Mouse (Mus musculus) limb, embryonic 14.5 days (tissue): ENCODE data around the gene Prcd. TPM values are rescaled to one million over a fixed set of nuclear protein-coding genes. Genes with fewer than 3 reads are reported as not detected.
"Not testable (repeated sequence)": the region's sequence is repeated elsewhere in the genome, so short reads cannot be mapped to it uniquely, and the experiment has no call there.

Experiments
- ATAC-seq: fragments of 200-750 bp; cut with Nextera tagmentation; 2 replicates; pipeline ENCODE4 v1.8.0; 2017; ENCODE audit warnings: low read depth, moderate number of reproducible peaks, moderate TSS enrichment; ENCODE audit not compliant: low FRiP score
- DNase-seq: peaks from one replicate; pipeline ENCODE4 v3.0.0-alpha.2; 2015; ENCODE audit warnings: low spot score
- H3K27ac ChIP-seq: fragments of 300-500 bp; sonication (generic); replicated peaks from 2 replicates; pipeline ENCODE4 v1.5.1; 2014; ENCODE audit warnings: low read depth, mild to moderate bottlenecking, low read length, moderate library complexity, mixed read lengths
- H3K27me3 ChIP-seq: fragments of 300-500 bp; sonication (generic); 2 replicates; pipeline ENCODE4 v1.6.1; 2014; ENCODE audit warnings: low read length, mixed read lengths; ENCODE audit not compliant: control insufficient read depth, insufficient read depth
- H3K36me3 ChIP-seq: fragments of 300-500 bp; sonication (generic); 2 replicates; pipeline ENCODE4 v1.6.1; 2014; ENCODE audit warnings: mild to moderate bottlenecking, low read length, moderate library complexity, mixed read lengths; ENCODE audit not compliant: control insufficient read depth, insufficient read depth
- H3K4me1 ChIP-seq: fragments of 300-500 bp; sonication (generic); 2 replicates; pipeline ENCODE4 v1.6.1; 2014; ENCODE audit warnings: antibody characterized with exemption, low read length, mixed read lengths; ENCODE audit not compliant: control insufficient read depth, insufficient read depth
- H3K4me2 ChIP-seq: fragments of 300-500 bp; sonication (generic); replicated peaks from 2 replicates; pipeline ENCODE4 v1.6.1; 2014; ENCODE audit warnings: low read depth, mild to moderate bottlenecking, low read length, moderate library complexity; ENCODE audit not compliant: severe bottlenecking
- H3K4me3 ChIP-seq: fragments of 300-500 bp; sonication (generic); replicated peaks from 2 replicates; pipeline ENCODE4 v1.5.1; 2014; ENCODE audit warnings: low read length
- H3K9ac ChIP-seq: fragments of 300-500 bp; sonication (generic); 2 replicates; pipeline ENCODE4 v1.6.1; 2014; ENCODE audit warnings: mild to moderate bottlenecking, low read depth, low read length, moderate library complexity; ENCODE audit not compliant: severe bottlenecking
- H3K9me3 ChIP-seq: fragments of 300-500 bp; sonication (generic); 2 replicates; pipeline ENCODE4 v1.6.1; 2016; ENCODE audit warnings: low read length; ENCODE audit not compliant: control insufficient read depth
- POLR2A ChIP-seq: fragments of 200-500 bp; IDR thresholded peaks from 2 replicates; pipeline ENCODE4 v1.8.0; 2012; ENCODE audit warnings: inconsistent platforms, mild to moderate bottlenecking, moderate library complexity, borderline replicate concordance; ENCODE audit not compliant: insufficient read depth, insufficient read length; ENCODE audit errors: extremely low read depth
- WGBS: fragments of 180-500 bp; shearing (Covaris S2); extraction: QIAGEN DNeasy Blood & Tissue Kit; methylation state at CpG from one replicate; pipeline ENCODE4 v1.1.7; 2014; 5-methylcytosine and 5-hydroxymethylcytosine counted together
- polyA plus RNA-seq, 2 experiments: library from polyadenylated mRNA; depleted of rRNA in 1 of 2; stranded (reverse) in 1 of 2; unstranded in 1 of 2; fragments of >200 nt; fragmentation: Nextera tagmentation in 1 of 2; extraction: Ambion mirVana in 1 of 2; gene quantifications; 2 replicates each; pipeline versions ENCODE4 v1.2.1 to v1.2.3; 2012 to 2014

Gene Prcd
- polyA plus RNA-seq, 2 experiments, result 0.85 to 1.2 TPM

GRCm38 (mm10) chr11:116661291-116661947 lies 8.1 kb downstream of the Prcd start:
- WGBS, result 27% methylated on average over 13 of the region's 13 CpGs
- ATAC-seq, result no peak
- no peak overlapping the region for H3K27ac ChIP-seq
- H3K36me3 ChIP-seq, result no peaks in the 10 kb centered on the region
- H3K27me3 ChIP-seq, result no peaks in the 10 kb centered on the region
- H3K9me3 ChIP-seq, result no peaks in the 10 kb centered on the region
- TF ChIP-seq POLR2A, result no peak
- no peak for DNase-seq
- H3K4me1 ChIP-seq, result peaks cover 5% of the 10 kb centered on the region
- H3K9ac ChIP-seq, result no peak overlapping the region
- no peak overlapping the region for H3K4me2 ChIP-seq
- no peak overlapping the region for H3K4me3 ChIP-seq

- Histone ChIP-seq H3K27me3 (no peaks in the 10 kb centered on the region), H3K4me3 (no peak overlapping the region), H3K27ac (no peak overlapping the region), H3K4me1 (peaks cover 5% of the 10 kb centered on the region), H3K9ac (no peak overlapping the region), H3K36me3 (no peaks in the 10 kb centered on the region), H3K9me3 (no peaks in the 10 kb centered on the region), H3K4me2 (no peak overlapping the region)
- WGBS, result 64% methylated on average over 5 of the region's 8 CpGs
- DNase-seq, result no peak
- ATAC-seq, result no peak
- TF ChIP-seq POLR2A, result no peak
Measured at GRCm38 (mm10) chr11:116661948-116662377, 8.6 kb downstream of the Prcd start.

- TF ChIP-seq POLR2A, result no peak
- no peak overlapping the region for H3K9ac ChIP-seq
- DNase-seq, result no peak
- no peak overlapping the region for H3K27ac ChIP-seq
- no peaks in the 10 kb centered on the region for H3K36me3 ChIP-seq
- H3K27me3 ChIP-seq, result no peaks in the 10 kb centered on the region
- no peaks in the 10 kb centered on the region for H3K9me3 ChIP-seq
- H3K4me1 ChIP-seq, result no peaks in the 10 kb centered on the region; the same call in 1 of the 2 replicates
- no peak overlapping the region for H3K4me3 ChIP-seq
- no peak for ATAC-seq
- no peak overlapping the region for H3K4me2 ChIP-seq
- WGBS, result 66% methylated on average over 10 of the region's 10 CpGs
Measured at GRCm38 (mm10) chr11:116665289-116665688, 12.0 kb downstream of the Prcd start.

GRCm38 (mm10) chr11:116666566-116666965 lies 13.2 kb downstream of the Prcd start:
- H3K4me1 ChIP-seq, result peaks cover 4% of the 10 kb centered on the region; the same call in 1 of the 2 replicates

GRCm38 (mm10) chr11:116667012-116667411 lies 13.7 kb downstream of the Prcd start:
- ATAC-seq, result not testable (repeated sequence)

More at GRCm38 (mm10) chr11:116666566-116666965, 13.2 kb downstream of the Prcd start:
- Histone ChIP-seq H3K9me3 (no peaks in the 10 kb centered on the region), H3K27me3 (no peaks in the 10 kb centered on the region), H3K4me2 (no peak overlapping the region), H3K9ac (no peak overlapping the region), H3K4me3 (no peak overlapping the region), H3K36me3 (no peaks in the 10 kb centered on the region), H3K27ac (no peak overlapping the region)
- no peak for TF ChIP-seq POLR2A
- WGBS, result 65% methylated on average over 9 of the region's 9 CpGs
- ATAC-seq (no peak), DNase-seq (no peak)

GRCm38 (mm10) chr11:116667930-116668329 lies 14.6 kb downstream of the Prcd start:
- peaks cover 2% of the 10 kb centered on the region for H3K36me3 ChIP-seq
- no peak overlapping the region for H3K4me2 ChIP-seq
- no peak for TF ChIP-seq POLR2A
- ATAC-seq (no peak), DNase-seq (no peak)
- no peak overlapping the region for H3K27ac ChIP-seq
- H3K9me3 ChIP-seq, result no peaks in the 10 kb centered on the region
- H3K9ac ChIP-seq, result no peak overlapping the region
- H3K4me1 ChIP-seq, result peaks cover 10% of the 10 kb centered on the region; the same call in 1 of the 2 replicates
- no peaks in the 10 kb centered on the region for H3K27me3 ChIP-seq
- WGBS, result 77% methylated on average over 8 of the region's 8 CpGs
- H3K4me3 ChIP-seq, result no peak overlapping the region

More at GRCm38 (mm10) chr11:116667012-116667411, 13.7 kb downstream of the Prcd start:
- DNase-seq, H3K4me1 ChIP-seq, H3K4me3 ChIP-seq, H3K4me2 ChIP-seq, H3K36me3 ChIP-seq, H3K27me3 ChIP-seq, H3K9me3 ChIP-seq, H3K27ac ChIP-seq, H3K9ac ChIP-seq: not testable (repeated sequence)
- WGBS, result 76% methylated on average over 3 of the region's 5 CpGs
